Mouse (Mus musculus) ZHBTc4 (cell line): ENCODE results near the gene Cd164.

ENCODE experiments used
- DNase-seq: peaks from one replicate; pipeline ENCODE4 v3.0.0-alpha.2; 2011; ENCODE audit warnings: low read depth, low spot score

Gene Cd164

DNA sequence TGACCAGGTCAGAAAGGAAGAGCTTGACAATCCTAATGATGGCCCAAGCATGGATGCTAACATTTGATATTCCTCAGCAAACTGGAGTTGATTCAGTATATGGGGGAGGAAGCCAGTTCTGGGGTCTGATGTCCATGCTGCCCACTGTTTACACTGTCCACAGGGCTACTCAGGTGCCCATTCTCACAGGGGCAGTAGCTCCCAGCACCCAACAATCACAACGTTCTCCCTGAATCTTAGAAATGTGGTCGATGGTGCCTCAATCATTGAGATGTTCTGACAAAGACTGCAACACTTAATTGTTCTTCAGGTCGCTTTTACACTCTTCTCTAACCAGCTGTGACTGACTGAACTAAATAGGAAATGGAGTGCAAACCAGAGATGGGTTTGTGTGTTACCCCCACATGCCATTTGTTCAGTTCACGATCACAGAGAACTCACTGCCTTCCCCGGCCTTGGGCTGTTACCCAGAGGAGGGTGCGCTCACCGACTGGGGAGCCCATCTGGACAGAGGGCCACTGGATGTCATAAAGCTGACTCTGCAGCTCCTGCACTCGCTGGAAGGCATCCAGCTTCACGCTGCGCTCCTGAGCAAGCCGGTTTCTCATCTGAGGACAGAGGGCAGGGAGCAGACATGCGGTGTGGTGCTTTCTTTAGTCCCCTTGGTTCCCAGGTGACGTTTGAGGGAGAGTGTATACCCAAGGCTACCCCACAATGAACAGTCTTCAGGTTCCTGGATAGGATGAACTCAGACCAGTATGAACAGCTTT, 27.4 kb downstream of the Cd164 start:
- DNase-seq = no peak

DNA sequence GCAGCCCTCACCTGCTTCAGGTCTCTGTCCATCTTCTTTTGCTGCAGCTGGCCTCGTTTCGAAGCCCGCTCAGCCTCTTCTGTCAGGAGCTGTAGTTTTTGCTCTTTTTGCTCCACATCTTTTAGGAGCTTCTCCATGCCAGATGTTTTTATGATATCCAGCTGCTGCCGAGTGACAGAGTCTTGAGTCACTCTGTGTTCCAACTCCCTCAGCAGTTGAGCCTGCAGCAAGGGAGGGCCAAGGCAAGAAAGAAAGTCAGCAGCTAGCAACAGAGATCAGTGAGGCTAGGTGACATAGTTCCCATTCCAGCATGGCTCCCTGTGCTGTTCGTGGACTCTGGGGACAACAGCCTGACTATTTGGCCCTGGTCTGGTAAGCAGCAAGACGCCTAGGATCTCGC, 31.5 kb downstream of the Cd164 start:
- no peak for DNase-seq

DNA sequence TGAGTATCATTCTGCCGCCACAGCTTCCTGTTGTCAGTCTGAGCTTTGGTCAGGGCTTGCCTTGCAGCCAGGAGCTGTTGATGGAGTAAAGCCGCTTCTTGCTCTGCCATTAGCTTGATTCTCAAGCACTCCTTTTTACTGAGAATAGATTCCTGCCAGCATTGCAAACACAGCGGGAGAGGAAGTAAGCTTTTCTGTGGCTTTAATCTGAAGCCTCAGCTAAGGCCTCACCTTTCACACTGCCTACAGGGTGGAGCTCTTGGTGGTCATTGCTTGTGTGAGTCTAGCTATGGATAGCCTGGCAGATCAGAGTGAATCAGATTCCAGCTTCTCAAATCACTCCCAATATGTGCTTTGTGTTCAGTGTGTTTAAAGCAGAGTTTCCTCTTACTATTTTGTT, 33.1 kb downstream of the Cd164 start:
- DNase-seq = peak; percentile 68

DNA sequence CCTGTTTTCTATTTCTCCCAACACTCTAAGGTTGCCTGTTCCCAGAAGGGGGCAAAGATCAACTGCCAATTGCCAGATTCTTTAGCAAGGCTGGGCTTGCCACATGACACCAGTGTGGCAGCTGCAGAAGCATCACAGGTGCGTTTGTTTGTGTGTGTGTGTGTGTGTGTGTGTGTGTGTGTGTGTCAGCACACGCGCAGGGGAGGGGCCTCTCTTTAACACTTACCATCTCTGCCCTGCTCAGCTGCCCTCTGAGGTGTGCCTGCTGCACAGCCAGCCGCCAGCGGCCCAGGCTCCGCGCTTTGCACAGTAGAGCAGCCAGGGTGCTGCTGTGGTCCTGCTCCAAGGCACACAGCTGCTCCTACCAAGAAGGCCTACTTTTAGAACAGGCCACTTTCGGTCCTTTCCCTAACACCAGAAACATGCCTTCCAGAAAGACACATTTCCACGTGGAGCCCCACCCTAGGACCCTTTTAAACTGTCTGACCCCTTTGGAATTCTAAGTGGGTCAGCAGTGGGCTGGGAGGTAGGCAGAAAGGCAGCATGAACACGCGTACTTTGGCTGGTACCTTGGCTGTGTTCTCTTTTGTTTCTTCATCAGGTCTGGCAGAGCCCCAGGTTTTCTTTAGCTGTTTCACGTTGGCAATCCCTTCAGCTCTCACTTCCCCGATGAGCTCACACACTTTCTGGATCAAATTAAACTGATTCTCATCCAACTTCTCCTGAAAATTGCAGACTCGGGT, 33.8 kb downstream of the Cd164 start:
- peak; percentile 25 for DNase-seq

DNA sequence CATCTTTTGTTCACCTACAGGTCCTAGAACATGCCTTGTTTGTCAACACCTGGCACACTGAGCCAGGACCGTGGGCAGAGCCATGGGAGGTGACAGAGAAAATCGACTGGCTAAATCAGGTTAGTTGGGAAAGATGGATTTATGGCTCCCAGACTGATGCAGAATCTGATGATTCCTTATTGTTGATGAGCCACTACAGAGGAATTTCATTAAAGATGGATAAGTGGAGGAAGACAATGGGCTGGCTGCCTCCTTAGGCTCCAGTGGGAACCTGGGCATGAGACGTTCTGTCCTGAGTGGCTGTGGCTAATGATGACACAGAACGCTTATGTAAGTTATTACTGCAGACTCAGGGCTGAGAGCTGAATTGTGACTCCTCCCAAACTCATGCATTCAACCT, 34.5 kb downstream of the Cd164 start:
- DNase-seq = no peak

DNA sequence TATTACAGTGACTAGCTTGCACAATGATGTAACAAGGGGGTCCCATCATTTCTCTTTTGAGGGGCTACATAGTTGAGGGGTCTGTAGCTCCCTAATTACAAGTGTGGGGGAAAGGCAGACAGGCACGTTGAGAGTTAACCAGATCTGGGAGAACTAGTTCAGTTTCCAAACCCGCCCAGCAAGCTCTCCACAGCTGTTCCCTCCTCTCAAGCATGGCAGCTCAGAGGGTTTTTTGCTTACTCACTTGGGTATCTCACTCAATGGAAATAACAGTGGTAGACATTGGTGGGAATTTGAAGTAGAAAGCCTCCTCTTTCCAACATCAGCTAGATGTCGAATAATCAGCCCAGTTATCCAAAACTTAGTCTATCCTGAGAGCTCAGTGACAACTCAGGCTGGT, 35.9 kb downstream of the Cd164 start:
- DNase-seq = no peak

DNA sequence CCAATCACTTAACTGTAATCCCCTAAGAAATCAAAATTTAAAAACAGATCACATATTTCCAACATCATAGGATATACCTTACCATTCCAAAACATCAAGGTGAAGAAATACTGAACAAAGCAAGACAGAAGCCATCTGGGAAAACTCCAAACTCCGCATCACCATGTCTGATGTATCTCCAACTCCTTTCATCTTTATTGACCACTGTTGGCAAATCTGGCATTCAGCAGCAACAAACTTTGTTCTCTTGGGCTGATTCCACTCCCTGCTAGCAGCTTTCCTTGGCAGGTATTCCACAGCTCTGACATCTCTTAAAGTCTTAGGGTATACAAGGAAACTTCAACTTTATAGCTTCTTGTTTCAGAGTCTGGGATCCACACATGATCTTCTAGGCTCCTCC, 39.2 kb downstream of the Cd164 start:
- no peak for DNase-seq

DNA sequence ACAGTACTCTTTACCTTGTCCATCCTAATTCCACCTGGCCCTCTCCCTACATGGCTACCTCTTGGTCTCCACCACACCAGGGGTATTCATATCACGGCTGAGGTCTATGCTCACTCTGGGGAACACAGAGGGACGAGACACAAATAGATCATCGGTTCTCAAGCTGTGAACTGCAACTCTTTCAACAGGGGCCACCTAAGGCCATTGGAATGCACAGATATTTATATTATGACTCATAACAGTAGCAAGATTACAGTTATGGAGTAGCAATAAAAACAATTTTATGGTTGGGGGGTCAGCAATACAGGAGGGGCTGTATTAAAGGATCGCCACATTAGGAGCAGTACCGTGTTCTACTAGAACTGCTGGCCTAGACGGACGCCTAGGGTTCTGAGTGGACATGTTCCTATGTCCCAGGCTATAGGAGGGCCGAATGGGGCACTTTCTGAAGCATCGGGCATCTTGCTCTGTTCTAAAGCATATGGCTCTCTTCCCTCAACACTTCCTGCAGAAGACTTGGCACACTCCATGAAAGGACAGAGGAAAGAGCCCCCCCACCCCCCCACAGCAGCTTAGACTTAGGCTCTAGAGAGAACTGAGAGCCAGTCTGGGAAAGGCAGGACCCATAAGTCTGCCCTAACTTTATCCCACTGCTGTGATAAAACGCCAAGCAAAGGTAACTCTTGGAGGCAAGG, 42.6 kb downstream of the Cd164 start:
- DNase-seq = no peak

DNA sequence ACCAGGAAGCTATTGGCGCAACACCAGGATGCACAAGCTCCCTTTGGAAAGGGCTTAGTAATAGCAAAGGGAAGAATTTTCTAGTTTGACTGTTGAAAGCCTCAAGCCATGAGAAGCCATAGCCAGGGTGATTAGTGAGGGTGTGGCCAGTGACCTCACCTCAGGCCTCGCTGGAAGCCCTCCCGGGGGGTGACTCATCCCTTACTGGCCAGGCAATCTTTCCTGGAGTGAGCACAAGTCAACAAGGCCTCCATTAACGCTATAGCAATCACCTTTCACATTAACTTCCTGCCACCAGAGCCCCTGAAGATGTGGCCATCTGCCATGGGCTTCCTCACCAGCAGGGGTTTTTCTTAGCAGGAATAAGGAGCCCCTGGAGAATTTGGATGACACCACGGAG, 45.9 kb downstream of the Cd164 start:
- DNase-seq = no peak

DNA sequence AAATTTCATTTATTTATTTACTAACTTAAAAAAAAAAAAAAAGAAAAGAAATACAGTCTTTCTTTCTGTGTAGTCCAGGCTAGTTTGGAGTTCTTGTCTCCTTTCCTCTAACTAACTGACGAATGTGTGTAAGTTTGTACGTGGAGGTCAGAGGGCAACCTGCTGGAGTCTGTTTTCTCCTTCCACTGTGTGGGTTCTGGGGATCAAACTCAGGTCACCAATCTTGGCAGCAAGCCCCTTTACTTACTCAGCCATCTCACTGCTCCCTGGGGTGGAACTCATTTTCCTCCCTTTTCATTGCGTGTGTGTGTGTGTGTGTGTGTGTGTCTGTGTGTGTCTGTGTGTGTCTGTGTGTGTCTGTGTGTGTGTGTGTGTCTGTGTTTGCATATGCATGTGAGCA, 49.1 kb downstream of the Cd164 start:
- no peak for DNase-seq

DNA sequence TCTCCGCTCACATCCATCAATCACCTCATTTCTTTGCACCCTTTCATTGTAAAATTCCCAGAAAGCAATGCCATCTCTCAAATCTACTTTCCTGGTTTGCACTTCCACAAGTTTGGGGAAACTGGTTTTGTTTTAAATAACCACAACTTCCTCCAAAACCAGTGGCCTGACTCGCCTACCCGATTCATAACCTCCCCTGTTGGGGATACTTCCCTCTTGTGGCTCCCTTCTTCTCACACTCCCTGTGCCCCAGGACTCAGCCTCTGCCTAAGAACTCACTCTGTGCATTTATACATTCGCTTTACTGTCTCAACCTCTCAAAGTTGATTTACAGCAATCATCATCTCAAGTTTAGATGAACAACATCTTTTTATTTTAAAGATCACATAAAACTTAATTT, 51.9 kb downstream of the Cd164 start:
- DNase-seq = no peak

DNA sequence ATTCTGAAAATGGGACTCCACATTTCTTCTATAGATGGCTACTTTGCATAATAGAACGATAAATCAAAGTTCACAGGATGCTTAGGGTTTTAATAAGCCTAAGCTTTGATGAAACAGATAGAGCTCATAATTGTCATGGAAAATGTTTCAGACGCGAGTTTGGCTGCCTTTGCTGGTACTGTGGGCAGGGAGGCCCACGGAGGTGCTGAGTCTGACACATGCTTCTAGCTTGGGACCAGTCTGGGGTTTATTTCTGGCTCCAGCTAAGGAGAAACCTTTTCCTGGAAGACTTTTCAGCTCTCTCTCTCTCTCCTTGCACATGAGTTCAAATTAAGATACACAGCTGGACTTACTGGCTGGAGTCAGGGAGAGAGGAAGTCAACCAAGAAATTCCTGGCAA, 53.1 kb downstream of the Cd164 start:
- no peak for DNase-seq

DNA sequence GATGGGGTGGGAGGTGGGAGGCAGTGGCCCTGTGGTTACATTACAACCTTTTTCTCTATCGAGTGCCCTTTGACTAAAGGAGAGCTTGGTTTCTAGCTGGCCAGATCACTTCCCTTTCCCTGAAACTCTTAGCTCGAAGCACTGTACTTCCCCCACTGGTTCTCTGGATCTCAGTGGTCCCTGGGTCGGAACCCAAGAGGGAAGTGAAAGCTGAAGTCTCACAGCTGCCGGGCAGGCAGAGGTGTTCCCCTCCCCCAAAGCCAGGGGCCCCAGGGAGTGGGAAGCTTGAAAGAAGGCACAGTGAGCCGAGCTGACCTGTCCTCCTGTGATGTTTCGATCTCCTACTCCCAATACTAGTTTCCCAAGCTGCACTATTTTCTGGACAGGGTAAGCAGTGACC, 54.0 kb downstream of the Cd164 start:
- no peak for DNase-seq

DNA sequence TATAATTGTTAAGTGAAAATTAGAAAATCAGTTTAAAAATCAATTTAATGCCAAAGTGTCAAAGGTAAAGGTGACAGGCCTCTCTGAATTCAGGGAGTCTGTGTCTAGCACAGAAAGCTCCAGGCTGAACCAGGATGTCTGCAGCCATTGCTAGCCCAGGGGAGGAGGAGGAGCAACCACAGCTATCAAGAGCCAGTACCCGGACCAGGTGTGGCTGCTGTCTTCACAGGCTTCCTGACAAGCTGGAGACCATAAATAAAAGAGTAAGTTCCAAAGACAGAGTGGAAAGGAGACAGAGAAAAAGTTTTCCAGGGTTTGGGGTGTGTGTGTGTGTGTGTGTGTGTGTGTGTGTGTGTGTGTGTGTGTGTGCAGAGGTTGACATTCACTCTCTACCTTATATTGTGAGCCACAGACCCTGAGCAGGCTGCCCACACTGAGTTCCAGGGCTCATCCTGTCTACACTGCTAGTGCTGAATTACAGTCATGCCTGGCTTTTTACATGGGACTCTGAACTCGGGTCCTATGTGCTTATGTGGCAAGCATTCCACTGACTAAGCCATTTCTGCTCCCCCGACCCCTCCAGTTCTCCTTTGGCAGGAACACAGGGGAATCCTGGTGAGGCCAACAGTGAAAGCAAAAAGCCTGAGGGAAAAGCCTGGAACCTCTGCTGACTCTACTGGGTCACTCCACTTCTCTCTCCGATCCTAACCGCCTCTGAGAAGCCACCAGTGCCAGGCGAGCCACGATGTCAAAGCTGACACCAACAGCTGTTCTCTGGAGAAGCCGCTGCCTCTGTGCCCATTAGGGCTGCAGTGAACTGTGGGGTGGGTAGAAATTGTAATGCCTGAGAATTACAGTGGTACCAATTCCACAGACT, 56.5 kb downstream of the Cd164 start:
- DNase-seq = no peak

DNA sequence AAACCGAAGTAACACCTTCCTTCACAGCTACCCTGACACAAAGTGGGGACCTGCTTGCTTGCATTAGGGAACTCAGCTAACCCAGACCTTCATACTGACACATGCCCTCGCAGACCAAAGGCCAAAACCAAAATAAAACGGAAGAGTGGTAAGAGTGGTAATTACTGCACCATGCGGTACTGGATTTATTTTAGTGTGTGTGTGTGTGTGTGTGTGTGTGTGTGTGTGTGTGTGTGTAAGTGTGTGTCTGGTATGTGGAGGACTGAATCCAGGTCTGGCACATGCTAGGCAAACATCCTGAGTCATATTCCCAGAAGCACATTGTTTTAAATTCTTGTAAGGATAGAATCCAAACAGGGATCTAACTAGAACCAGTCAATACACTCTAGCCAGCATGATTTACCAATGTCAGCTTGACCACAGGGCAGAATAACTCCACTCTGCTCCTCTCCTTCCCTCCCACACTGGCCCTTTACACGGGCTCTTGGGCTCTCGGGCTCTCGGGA, 57.2 kb downstream of the Cd164 start:
- no peak for DNase-seq

DNA sequence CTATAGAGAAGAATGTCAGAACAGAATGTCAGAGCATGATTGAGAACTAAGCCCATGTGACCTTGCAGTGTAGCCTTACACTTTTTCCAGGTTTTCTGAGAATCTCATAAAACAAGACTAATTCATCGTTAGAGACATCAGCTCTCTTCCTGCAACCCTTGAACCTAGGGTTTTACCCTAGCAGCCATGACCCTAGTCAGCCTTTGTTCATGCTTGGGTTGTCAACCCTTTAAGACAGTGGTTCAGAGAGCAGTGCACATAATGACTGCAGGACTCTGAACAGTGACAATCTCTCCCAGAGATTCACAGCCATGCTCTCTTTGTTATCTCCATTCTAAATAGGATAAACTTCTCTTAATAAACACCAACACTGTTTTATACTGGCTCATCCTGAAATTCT, 59.3 kb downstream of the Cd164 start:
- DNase-seq = no peak

DNA sequence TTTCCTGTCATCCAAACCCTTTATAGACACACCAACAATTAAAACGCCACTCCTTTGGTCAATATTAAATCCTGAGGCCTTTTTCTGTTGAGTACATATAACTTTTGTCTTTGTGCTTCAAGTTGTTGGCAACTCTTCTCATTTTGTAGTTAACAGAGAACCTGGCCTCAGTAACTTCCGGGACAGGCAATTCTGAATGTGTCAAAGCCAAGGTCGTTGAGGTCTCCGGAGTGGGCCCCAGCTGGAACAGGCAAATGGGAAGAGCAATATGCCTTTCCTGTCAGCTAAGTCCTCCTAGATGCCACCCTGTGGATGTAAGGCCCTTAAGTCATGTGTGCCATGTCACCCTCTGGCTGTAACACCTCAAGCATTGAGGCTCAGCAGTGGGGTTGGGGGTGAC, 61.2 kb downstream of the Cd164 start:
- DNase-seq = no peak
